Mouse (Mus musculus) stomach, postnatal 0 days (tissue): ENCODE measurements around the gene Gabpb1.

Experiments used
- CTCF ChIP-seq: IDR thresholded peaks from 2 replicates; pipeline ENCODE4 v1.5.1; 2016; ENCODE audit warnings: antibody characterized with exemption, low read depth, mild to moderate bottlenecking, moderate library complexity
- EP300 ChIP-seq: optimal IDR thresholded peaks from 2 replicates; pipeline ENCODE3; 2016; ENCODE audit warnings: antibody characterized with exemption

- TF ChIP-seq CTCF: no peak
- no peak for TF ChIP-seq EP300
These were observed 70.0 kb downstream of the Gabpb1 start for GRCm38 (mm10) chr2:126606061-126606687.
